Mouse (Mus musculus): Measurements from ENCODE around the gene Rnaseh2a. TPM values are rescaled to one million over a fixed set of nuclear protein-coding genes. Genes with fewer than 3 reads are reported as not detected.

Rnaseh2a gene
- total RNA-seq (2014; fragmentation: Nextera tagmentation) (162 and 174 TPM in 2 replicates), total RNA-seq (2017) (94.1 and 132 TPM in 2 replicates), polyA plus RNA-seq (2012) (477 and 636 TPM in 2 replicates)

DNA sequence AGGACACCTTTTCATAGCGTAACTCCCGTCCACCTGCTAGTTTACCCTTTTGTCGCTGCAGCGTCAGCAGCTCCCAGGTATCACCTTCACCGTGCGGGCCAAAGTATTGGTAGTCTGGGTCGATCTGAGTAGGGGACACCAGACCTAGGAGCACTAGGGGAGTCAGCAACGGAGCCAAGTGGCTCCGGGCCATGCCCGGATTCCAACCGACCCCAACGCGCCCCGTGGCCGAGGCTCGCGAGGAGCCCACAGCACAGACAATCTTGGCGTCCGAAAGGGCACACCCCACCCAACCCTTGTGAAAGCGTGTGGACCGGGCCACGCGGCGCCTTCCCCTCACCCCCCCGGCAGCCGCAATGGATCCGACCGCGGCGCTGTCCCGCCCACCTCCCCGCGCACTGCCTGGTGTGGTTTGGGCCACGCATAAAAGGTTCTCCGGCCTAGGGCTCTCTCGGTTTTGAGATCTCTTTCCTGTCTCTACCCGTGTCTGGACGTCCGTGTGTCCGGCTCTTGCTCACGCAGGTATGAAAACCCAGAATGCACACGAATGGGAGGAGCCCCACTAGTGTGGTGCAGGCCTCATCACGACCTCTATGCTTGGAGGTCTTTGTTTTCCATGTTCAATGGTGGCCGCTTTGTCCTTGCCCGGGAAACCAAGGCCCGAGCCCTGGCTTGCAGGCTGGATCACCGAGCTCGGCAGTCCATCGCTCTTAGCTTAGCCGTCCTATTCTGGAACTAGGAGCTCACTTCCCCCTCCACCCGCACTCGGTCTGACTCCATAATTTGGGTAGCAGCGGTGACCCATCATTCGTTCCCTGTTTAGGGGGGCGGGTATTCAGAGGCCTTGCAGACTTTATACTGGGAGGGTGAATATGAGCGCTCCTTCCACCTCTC lies at the start of gene Rnaseh2a, which contains the start of the genes Gm49661 and Prdx2:
TSS of gene Rnaseh2a (minus strand) at position 527 of the 894 bp plus-strand sequence.
TSS of gene Gm49661 (minus strand) at position 193 of the 894 bp plus-strand sequence.
TSS of gene Prdx2 (plus strand) at position 347 of the 894 bp plus-strand sequence.
- H3K4me3 ChIP-seq (ENCODE audit: low read depth, low read length) = peak within 1 kb of the TSS; percentile 78
- ATAC-seq (ENCODE audit: extremely low read depth, insufficient number of reproducible peaks, low FRiP score, poor library complexity, severe bottlenecking) = no peak
- TF ChIP-seq GATA2 (IDR thresholded peaks at IDR 0.05; ENCODE audit: borderline replicate concordance, low read depth, low read length) (no peak), POLR2AphosphoS5 (IDR thresholded peaks at IDR 0.05; ENCODE audit: insufficient replicate concordance, low read depth, low read length) (no peak), GATA1 (IDR thresholded peaks at IDR 0.05; ENCODE audit: borderline replicate concordance, low read length) (no peak), TAL1 (conservative IDR thresholded peaks at IDR 0.05; ENCODE audit: low read depth, low read length) (no peak), CTCF (IDR thresholded peaks at IDR 0.05; ENCODE audit: low read depth, low read length) (no peak)
- H3K9me3 ChIP-seq (replicated peaks) = no peaks in the 10 kb centered on the region
- no peak for DNase-seq (ENCODE audit: low spot score)
- H3K27me3 ChIP-seq (ENCODE audit: insufficient read depth, low read length) = no peaks in the 10 kb centered on the region
- peaks cover 54% of the 10 kb centered on the region for H3K36me3 ChIP-seq (replicated peaks)
- peaks cover 86% of the 10 kb centered on the region for H3K4me1 ChIP-seq (ENCODE audit: insufficient read depth, low read depth, low read length)

DNA sequence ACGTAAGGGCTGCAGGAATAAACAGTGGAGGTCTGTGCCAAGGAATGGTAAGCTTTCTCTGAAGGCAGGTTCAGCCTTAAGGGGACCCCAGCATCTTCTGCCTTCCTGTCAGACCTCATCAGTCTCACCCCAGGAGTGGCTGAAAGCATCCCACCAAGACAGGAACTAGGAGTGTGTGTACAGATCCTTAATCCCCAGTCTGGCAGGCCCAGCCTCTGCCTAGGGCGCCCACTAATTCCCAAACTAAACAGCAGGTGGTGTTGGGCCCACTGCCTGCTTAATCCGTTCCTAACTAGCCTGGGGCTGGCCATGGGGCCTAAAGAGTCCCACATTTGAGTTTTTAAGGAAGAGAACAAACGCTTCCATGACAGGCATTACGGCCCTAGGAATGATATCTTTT lies 47.6 kb upstream of the Rnaseh2a start:
- peaks cover 28% of the 10 kb centered on the region for H3K4me1 ChIP-seq (ENCODE audit: insufficient read depth, low read depth, low read length)
- TF ChIP-seq POLR2AphosphoS5 (IDR thresholded peaks at IDR 0.05; ENCODE audit: insufficient replicate concordance, low read depth, low read length) (no peak), GATA2 (IDR thresholded peaks at IDR 0.05; ENCODE audit: borderline replicate concordance, low read depth, low read length) (no peak)

DNA sequence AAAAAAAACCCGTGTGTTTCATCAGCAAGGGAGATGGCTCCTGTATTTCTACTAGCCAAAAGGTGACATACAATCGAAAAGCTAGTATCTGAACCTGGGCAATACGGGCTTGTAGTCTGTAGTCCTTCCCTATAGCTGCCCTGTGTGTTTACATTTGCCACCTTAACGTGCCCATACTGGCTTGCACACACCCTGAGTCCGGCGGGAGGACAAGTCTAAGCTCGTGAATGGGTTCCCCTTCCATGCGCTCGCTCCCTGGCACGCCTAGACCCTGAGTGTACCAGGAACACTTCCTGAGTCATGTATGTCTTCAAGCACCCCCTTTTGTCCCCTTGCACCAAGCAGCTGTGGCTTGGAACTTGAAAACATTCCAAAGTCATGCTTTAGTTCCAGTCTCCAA lies 47.2 kb upstream of the Rnaseh2a start:
- H3K4me3 ChIP-seq (ENCODE audit: low read depth, low read length) = no peak overlapping the region
- TF ChIP-seq GATA1 (IDR thresholded peaks at IDR 0.05; ENCODE audit: borderline replicate concordance, low read length) (no peak), CTCF (IDR thresholded peaks at IDR 0.05; ENCODE audit: low read depth, low read length) (no peak), TAL1 (conservative IDR thresholded peaks at IDR 0.05; ENCODE audit: low read depth, low read length) (no peak), POLR2AphosphoS5 (IDR thresholded peaks at IDR 0.05; ENCODE audit: insufficient replicate concordance, low read depth, low read length) (no peak), GATA2 (IDR thresholded peaks at IDR 0.05; ENCODE audit: borderline replicate concordance, low read depth, low read length) (no peak)
- peaks cover 52% of the 10 kb centered on the region for H3K36me3 ChIP-seq (replicated peaks)
- no peak for ATAC-seq (ENCODE audit: extremely low read depth, insufficient number of reproducible peaks, low FRiP score, poor library complexity, severe bottlenecking)
- peaks cover 24% of the 10 kb centered on the region for H3K27me3 ChIP-seq (ENCODE audit: insufficient read depth, low read length)
- H3K9me3 ChIP-seq (replicated peaks) = no peaks in the 10 kb centered on the region
- DNase-seq (ENCODE audit: low spot score) = no peak
- peaks cover 26% of the 10 kb centered on the region for H3K4me1 ChIP-seq (ENCODE audit: insufficient read depth, low read depth, low read length)

More for the DNA sequence above, 47.6 kb upstream of the Rnaseh2a start:
- H3K9me3 ChIP-seq (replicated peaks) = no peaks in the 10 kb centered on the region
- H3K36me3 ChIP-seq (replicated peaks) = peaks cover 57% of the 10 kb centered on the region
- H3K27me3 ChIP-seq (ENCODE audit: insufficient read depth, low read length) = peaks cover 22% of the 10 kb centered on the region
- no peak for DNase-seq (ENCODE audit: low spot score)
- ATAC-seq (ENCODE audit: extremely low read depth, insufficient number of reproducible peaks, low FRiP score, poor library complexity, severe bottlenecking) = no peak
- H3K4me3 ChIP-seq (ENCODE audit: low read depth, low read length) = no peak overlapping the region

DNA sequence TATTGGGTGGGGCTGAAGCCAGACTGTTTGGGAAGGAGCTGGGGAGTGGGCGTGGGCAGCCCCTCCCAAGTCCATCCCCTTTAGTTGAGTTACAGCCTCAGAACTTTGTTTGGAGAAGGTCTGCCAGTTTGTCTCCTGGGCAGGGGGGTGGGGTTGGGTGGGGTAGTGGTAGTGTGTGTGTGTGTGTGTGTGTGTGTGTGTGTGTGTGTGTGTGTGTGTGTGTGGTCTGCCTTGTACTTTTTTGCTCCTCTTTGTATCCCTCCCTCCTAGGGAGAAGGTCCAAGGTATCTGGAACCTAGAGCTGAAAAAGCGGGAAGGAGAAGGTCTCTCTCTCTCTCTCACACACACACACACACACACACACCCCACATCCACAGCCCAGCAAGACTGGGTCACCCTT lies 44.9 kb upstream of the Rnaseh2a start, which contains the start of gene Best2:
TSS of gene Best2 (minus strand) at position 101 of the 400 bp plus-strand sequence.
- Histone ChIP-seq H3K27me3 (ENCODE audit: insufficient read depth, low read length) (peaks cover 35% of the 10 kb centered on the region), H3K9me3 (replicated peaks) (no peaks in the 10 kb centered on the region), H3K4me1 (ENCODE audit: insufficient read depth, low read depth, low read length) (peaks cover 18% of the 10 kb centered on the region), H3K4me3 (ENCODE audit: low read depth, low read length) (no peak within 1 kb of the TSS; the same call in 1 of the 2 replicates), H3K36me3 (replicated peaks) (peaks cover 29% of the 10 kb centered on the region)
- no peak for TF ChIP-seq TAL1 (conservative IDR thresholded peaks at IDR 0.05; ENCODE audit: low read depth, low read length)
- TF ChIP-seq CTCF (IDR thresholded peaks at IDR 0.05; ENCODE audit: low read depth, low read length) = no peak
- TF ChIP-seq POLR2AphosphoS5 (IDR thresholded peaks at IDR 0.05; ENCODE audit: insufficient replicate concordance, low read depth, low read length) = no peak
- TF ChIP-seq GATA2 (IDR thresholded peaks at IDR 0.05; ENCODE audit: borderline replicate concordance, low read depth, low read length) = no peak
- TF ChIP-seq GATA1 (IDR thresholded peaks at IDR 0.05; ENCODE audit: borderline replicate concordance, low read length) = no peak
- ATAC-seq (ENCODE audit: extremely low read depth, insufficient number of reproducible peaks, low FRiP score, poor library complexity, severe bottlenecking) (no peak), DNase-seq (ENCODE audit: low spot score) (no peak)

DNA sequence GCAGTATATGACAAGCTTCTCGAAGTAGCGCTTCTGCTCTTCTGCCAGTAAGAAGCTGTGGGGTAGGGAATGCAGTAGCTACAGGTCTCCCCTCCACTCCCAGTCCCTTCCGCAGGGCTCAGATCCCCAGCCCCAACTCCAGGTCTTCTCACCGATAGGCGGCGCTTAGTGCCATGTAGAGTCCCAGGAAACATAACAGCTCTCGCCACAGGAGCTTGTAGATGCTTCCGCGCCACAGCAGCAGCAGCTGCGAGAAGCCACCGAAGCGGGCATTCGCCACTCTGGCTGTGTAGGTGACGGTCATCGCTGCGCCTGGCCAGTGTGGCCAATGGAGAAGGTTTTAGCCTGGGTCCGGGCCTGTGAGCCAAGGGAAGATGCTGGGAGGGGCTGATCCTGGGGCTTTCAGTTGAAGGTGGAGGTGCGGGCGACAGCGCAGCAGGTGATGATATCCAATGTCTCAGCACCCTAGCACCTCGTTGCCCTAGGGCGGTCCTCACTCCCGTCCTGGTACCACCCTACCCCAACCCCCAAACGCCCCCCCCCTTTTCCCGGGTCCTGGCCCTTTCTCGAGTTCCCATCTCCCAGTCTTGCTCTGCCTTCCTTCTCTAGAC lies 43.8 kb upstream of the Rnaseh2a start:
- DNase-seq (ENCODE audit: low spot score) (no peak), ATAC-seq (ENCODE audit: extremely low read depth, insufficient number of reproducible peaks, low FRiP score, poor library complexity, severe bottlenecking) (no peak)
- Histone ChIP-seq H3K4me3 (ENCODE audit: low read depth, low read length) (no peak overlapping the region; the same call in 1 of the 2 replicates), H3K9me3 (replicated peaks) (peaks cover 3% of the 10 kb centered on the region), H3K27me3 (ENCODE audit: insufficient read depth, low read length) (peaks cover 43% of the 10 kb centered on the region), H3K36me3 (replicated peaks) (peaks cover 18% of the 10 kb centered on the region), H3K4me1 (ENCODE audit: insufficient read depth, low read depth, low read length) (peaks cover 15% of the 10 kb centered on the region)
- TF ChIP-seq POLR2AphosphoS5 (IDR thresholded peaks at IDR 0.05; ENCODE audit: insufficient replicate concordance, low read depth, low read length) = no peak
- TF ChIP-seq GATA1 (IDR thresholded peaks at IDR 0.05; ENCODE audit: borderline replicate concordance, low read length) = no peak
- TF ChIP-seq GATA2 (IDR thresholded peaks at IDR 0.05; ENCODE audit: borderline replicate concordance, low read depth, low read length) = no peak
- no peak for TF ChIP-seq CTCF (IDR thresholded peaks at IDR 0.05; ENCODE audit: low read depth, low read length)
- TF ChIP-seq TAL1 (conservative IDR thresholded peaks at IDR 0.05; ENCODE audit: low read depth, low read length) = no peak

DNA sequence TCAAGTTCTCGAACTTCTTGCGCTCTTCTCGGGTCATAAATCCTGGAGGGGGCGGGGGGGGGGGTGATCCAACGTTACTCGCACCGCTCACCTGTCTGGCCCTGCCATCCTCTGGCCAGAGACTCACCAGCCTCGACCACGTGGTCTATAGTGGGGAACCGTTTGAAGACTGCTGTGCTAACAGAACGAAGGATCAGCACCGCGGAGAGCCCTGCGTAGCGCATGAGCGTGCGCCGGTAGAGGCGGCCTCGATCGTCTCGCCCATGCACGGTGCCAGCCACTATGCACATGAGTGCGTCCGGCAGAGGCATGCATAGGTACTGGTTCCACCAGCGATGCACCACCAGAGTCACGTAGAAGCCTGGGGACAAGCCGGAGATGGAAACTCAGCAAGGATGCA lies 41.7 kb upstream of the Rnaseh2a start:
- TF ChIP-seq POLR2AphosphoS5 (IDR thresholded peaks at IDR 0.05; ENCODE audit: insufficient replicate concordance, low read depth, low read length) = no peak
- no peak for TF ChIP-seq GATA1 (IDR thresholded peaks at IDR 0.05; ENCODE audit: borderline replicate concordance, low read length)
- no peak for TF ChIP-seq CTCF (IDR thresholded peaks at IDR 0.05; ENCODE audit: low read depth, low read length)
- TF ChIP-seq GATA2 (IDR thresholded peaks at IDR 0.05; ENCODE audit: borderline replicate concordance, low read depth, low read length) = no peak
- no peak for TF ChIP-seq TAL1 (conservative IDR thresholded peaks at IDR 0.05; ENCODE audit: low read depth, low read length)
- no peak for DNase-seq (ENCODE audit: low spot score)
- ATAC-seq (ENCODE audit: extremely low read depth, insufficient number of reproducible peaks, low FRiP score, poor library complexity, severe bottlenecking) = no peak
- Histone ChIP-seq H3K27me3 (ENCODE audit: insufficient read depth, low read length) (peaks cover 54% of the 10 kb centered on the region), H3K36me3 (replicated peaks) (no peaks in the 10 kb centered on the region), H3K9me3 (replicated peaks) (peaks cover 3% of the 10 kb centered on the region), H3K4me1 (ENCODE audit: insufficient read depth, low read depth, low read length) (peaks cover 15% of the 10 kb centered on the region), H3K4me3 (ENCODE audit: low read depth, low read length) (no peak overlapping the region)
